Mouse (Mus musculus): Measurements from ENCODE around the gene Rpp38.

The Rpp38 gene

DNA sequence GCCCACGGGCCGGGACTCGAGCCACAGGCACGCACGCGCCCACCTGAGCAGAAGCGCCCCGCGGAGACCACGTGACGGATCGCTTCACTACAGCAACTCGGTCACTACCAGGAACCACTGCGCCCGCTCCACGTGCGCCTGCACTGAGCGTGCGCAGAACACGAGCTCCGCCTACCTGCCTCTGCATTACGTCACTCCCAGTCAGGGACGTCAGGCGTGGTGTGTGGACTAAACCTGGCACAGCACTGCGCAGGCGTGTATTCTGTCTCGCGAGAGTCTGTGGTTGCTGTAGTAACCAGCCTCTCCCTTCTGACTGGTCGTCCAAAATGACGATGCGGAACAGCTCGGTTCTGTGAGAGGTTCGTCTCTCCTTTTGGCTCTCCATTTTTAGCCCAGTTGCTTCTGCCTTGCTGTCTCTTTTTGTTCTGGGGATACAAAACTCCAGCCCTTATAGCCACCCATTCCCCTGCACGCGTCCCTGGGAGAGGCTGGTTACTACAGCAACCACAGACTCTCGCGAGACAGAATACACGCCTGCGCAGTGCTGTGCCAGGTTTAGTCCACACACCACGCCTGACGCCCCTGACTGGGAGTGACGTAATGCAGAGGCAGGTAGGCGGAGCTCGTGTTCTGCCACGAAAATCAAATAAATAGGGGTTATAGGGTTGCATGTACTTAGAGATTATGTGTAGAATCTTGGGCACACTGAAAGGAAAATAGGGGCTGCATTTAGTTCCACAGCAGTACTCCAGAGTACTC is at the start of gene Rpp38:
Gene Rpp38, minus strand, starts transcription at position 160 of the 759 bp plus-strand sequence.
- peak; percentile 96 for DNase-seq

- no peak for DNase-seq
Observed at GRCm38 (mm10) chr2:3365127-3365526, 32.7 kb upstream of the Rpp38 start.

- no peak for DNase-seq
Observed at GRCm38 (mm10) chr2:3361067-3361466, 28.6 kb upstream of the Rpp38 start.

DNA sequence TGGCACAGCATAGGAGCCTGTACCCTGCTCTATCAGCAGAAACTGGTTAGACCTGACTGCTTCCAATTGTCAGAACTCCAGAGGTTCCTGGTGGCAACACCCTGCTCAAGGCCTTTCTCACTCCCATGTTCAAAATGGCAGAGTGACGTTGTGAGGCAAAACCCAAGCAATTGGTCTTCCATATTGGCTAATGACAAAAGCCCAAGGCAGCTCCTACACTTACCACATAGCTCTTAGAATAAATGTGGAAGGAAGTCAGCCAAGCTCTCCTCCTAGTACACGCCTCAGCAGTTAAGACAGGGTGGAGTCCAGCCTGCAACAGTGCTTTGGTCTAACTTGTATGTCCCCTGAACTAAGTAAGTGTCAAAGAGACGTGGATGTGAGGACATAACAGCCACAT is 25.4 kb upstream of the Rpp38 start:
- no peak for DNase-seq

DNA sequence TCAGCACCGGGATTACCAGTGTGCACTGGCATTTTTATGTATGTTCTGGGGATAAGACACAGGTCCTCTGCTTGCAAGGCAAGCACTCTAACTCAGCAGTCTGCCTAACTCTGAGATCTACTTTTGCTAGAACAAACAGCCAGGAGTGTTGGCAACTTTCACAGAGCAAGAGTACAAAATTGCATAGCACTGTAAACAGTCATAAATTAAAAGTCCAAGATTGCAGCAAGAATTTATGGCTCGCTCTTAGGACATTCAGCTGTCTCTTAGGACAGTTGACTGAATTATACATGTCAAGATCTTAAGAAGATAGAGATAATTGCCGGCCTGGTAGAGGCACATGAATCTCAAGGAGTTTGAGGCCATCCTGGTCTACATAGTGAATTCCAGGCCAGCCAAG is 23.9 kb upstream of the Rpp38 start:
- DNase-seq: no peak

DNA sequence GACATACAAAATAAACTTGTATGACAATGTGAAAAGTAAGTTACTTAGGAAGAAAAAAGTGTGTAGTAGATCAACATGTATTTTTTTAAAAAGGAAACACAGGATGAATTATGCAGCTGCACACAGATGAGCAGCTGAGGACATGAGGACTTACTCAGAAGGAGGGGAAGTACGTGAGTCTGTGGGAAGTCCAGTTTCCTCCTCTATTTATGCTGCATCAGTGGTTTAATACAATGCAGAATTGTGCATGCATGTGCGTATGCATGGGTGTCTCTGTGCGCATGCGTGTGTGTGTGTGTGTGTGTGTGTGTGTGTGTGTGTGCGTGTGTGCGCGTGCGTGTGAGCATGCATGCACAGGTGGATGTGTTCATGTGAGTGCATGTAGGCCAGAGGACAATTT is 23.4 kb upstream of the Rpp38 start:
- no peak for DNase-seq

- DNase-seq: no peak
Observed at GRCm38 (mm10) chr2:3353160-3353559, 20.7 kb upstream of the Rpp38 start.

- DNase-seq: no peak
Observed at GRCm38 (mm10) chr2:3348919-3349318, 16.5 kb upstream of the Rpp38 start.

DNA sequence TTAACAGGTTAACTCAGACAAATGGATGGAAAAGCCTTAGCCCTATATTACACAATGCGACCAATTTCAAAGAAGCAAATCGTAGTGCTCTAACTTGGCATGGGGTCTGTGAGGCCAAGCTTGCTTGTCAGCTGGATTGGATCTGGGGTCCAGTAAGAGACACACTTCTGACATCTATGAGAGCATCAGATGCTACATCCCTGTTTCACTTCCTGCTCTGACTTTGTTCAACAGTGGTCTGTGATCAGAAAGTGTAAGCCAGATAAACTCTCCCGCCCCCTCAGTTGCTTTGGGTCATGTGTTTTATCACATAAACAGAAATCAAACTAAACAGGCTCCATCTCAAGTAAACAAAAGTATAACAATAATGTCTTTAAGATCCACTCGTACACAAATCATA is 16.0 kb upstream of the Rpp38 start:
- no peak for DNase-seq

DNA sequence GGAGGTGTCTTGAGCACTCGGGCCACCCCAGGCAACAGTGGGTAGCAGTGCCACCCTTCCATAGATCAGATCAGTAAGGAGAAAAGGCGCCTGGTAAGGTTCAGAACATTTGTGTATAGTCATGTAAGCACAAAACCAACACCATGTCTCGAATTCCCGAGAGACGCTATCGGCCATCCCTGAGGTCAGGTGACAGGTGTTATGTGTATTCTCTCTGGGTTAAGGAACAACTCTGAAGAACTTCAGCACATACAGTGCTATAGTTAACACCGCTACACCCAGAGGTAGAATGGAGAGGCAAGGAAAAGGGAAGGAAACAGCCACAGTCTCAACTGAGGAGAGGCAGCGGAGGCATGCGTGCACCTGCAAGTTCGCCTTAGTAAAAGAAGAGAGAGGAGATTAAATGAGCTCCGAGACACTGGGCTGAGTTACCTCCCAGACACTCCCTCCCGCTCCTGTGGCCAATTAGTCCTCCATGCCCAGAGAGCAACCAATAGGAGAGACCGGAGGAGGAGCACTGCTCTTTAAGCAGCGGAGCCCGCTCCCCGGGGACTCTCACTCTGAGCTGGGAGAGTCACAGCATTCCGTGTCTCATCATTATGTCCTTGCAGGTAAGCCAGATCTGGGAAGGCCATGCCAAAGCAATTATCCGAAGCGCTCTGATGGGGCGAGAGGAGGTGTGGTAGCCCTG is 3.3 kb upstream of the Rpp38 start, which contains the start of gene Acbd7:
Gene Acbd7, plus strand, starts transcription at position 558 of the 691 bp plus-strand sequence.
- DNase-seq: peak; percentile 22

- DNase-seq: no peak
Observed at GRCm38 (mm10) chr2:3333761-3334160, 1.3 kb upstream of the Rpp38 start.

DNA sequence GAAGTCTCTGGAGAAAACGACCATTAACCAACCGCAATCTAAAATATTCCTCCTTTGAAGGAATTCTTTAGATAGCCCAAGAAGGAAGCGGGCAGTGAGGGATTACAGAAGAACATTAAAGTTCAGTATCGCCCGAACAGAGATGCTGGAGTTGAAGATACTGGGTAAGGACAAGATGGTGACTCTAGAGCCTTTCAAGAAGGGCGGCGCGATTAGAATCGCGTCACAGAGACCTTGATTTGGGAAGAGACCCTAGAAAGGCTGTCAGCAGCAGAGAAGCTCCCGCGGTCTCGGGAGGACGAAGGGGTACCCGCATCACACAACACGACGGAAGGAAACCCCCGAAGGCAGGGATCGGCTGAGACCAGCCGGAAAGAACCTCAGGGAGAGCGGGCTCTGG is 387 bp downstream of the Rpp38 start:
- no peak for DNase-seq

- no peak for DNase-seq
Observed at GRCm38 (mm10) chr2:3331071-3331703, 1.3 kb downstream of the Rpp38 start.

- peak; percentile 52 for DNase-seq
Observed at GRCm38 (mm10) chr2:3327351-3327750, 5.1 kb downstream of the Rpp38 start.

- no peak for DNase-seq
Observed at GRCm38 (mm10) chr2:3326547-3326946, 5.9 kb downstream of the Rpp38 start.

- DNase-seq: no peak
Observed at GRCm38 (mm10) chr2:3324381-3325130, 7.9 kb downstream of the Rpp38 start.

DNA sequence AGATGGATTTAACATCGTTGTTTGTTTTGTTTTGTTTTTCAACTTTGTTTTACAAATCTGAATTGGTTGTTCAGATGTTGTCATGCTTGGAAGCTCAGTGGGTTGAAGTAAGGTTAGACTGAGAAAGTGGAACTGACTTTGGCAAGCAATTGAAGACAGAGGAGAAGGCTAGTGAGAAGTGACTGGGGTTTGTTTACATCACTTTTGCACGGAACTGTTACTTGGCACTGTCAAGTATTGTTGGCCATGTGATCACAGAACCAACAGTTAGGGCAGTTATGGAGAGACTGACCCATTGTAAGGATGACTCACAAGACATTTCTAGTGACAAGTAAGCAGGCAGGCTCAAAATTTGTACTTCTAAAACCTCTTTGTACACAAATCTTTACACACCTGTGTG is 9.3 kb downstream of the Rpp38 start:
- no peak for DNase-seq

- peak; percentile 53 for DNase-seq
Observed at GRCm38 (mm10) chr2:3305426-3306025, 26.9 kb downstream of the Rpp38 start.

GRCm38 (mm10) chr2:3295826-3296225 is 36.6 kb downstream of the Rpp38 start:
- DNase-seq: no peak

GRCm38 (mm10) chr2:3292170-3292569 is 40.3 kb downstream of the Rpp38 start:
- DNase-seq: no peak

GRCm38 (mm10) chr2:3289581-3289980 is 42.9 kb downstream of the Rpp38 start:
- DNase-seq: no peak

DNA sequence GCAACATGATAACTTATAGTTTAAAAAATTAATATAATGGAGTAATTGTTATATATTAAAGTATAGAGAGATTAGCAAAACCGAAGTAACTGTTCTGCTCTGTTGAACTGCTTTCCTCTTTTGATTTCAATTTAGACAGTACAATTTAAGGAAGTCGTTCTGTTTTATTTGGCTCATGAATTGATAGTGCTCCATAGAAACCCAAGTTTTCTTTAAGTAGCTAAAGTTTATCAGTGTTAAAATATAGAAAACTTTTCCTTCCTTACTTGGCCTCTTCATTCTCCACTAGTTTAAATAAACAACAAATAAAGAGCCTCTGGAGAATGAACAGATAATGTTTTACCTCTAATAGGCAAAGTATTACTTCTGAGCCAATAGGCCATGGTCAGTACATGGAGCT is 46.2 kb downstream of the Rpp38 start:
- no peak for DNase-seq

- no peak for DNase-seq
Observed at GRCm38 (mm10) chr2:3285709-3286108, 46.7 kb downstream of the Rpp38 start.
